Mouse (Mus musculus): ENCODE measurements around the gene Olfr1286.

Gene Olfr1286

GRCm38 (mm10) chr2:111422931-111423330 is at the start of gene Olfr1286:
Olfr1286 (minus strand) TSS chr2:111423115.
- no peak for DNase-seq (ENCODE audit: low spot score)

- no peak for DNase-seq (ENCODE audit: low spot score)
Observed at GRCm38 (mm10) chr2:111448842-111449241, 25.9 kb upstream of the Olfr1286 start, which contains the start of gene Olfr1287. Olfr1287 (plus strand) TSS chr2:111449142.

- DNase-seq (ENCODE audit: low spot score), result no peak
Observed at GRCm38 (mm10) chr2:111375222-111375621, 47.7 kb downstream of the Olfr1286 start, which contains the start of gene Olfr1284. Olfr1284 (plus strand) TSS chr2:111375522.

All from embryo, embryonic 10 days (tissue).